Mouse (Mus musculus) heart, embryonic 13.5 days (tissue): Measurements from ENCODE around the gene Cpd. TPM values are rescaled to one million over a fixed set of nuclear protein-coding genes. Genes with fewer than 3 reads are reported as not detected.
A peak's percentile ranks its signal among the peaks of the same experiment; 100 is the strongest.

Source experiments
- ATAC-seq: fragments of 200-750 bp; cut with Nextera tagmentation; 2 replicates; pipeline ENCODE4 v1.8.0; 2017; ENCODE audit warnings: moderate TSS enrichment; ENCODE audit not compliant: insufficient number of reproducible peaks, low FRiP score, low TSS enrichment; ENCODE audit errors: extremely low read depth
- H3K27ac ChIP-seq: fragments of 300-500 bp; sonication (generic); replicated peaks from 2 replicates; pipeline ENCODE4 v1.5.1; 2015; ENCODE audit warnings: moderate library complexity, mild to moderate bottlenecking, inconsistent platforms
- H3K27me3 ChIP-seq: fragments of 300-500 bp; sonication (generic); replicated peaks from 2 replicates; pipeline ENCODE4 v1.6.1; 2015; ENCODE audit warnings: mild to moderate bottlenecking, inconsistent platforms
- H3K36me3 ChIP-seq: fragments of 300-500 bp; sonication (generic); 2 replicates; pipeline ENCODE4 v1.6.1; 2015; ENCODE audit warnings: mild to moderate bottlenecking, inconsistent platforms
- H3K4me1 ChIP-seq: fragments of 300-500 bp; sonication (generic); 2 replicates; pipeline ENCODE4 v1.6.1; 2015; ENCODE audit warnings: inconsistent platforms
- H3K4me2 ChIP-seq: fragments of 300-500 bp; sonication (generic); 2 replicates; pipeline ENCODE4 v1.6.1; 2015; ENCODE audit warnings: inconsistent platforms, mild to moderate bottlenecking, moderate library complexity
- H3K4me3 ChIP-seq: fragments of 300-500 bp; sonication (generic); 2 replicates; pipeline ENCODE4 v1.5.1; 2015; ENCODE audit warnings: moderate library complexity, mild to moderate bottlenecking, inconsistent platforms
- H3K9ac ChIP-seq: fragments of 300-500 bp; sonication (generic); 2 replicates; pipeline ENCODE4 v1.6.1; 2015; ENCODE audit warnings: inconsistent platforms, mild to moderate bottlenecking, moderate library complexity
- H3K9me3 ChIP-seq: fragments of 300-500 bp; sonication (generic); 2 replicates; pipeline ENCODE4 v1.6.1; 2016; ENCODE audit warnings: inconsistent platforms
- WGBS: fragments of 180-500 bp; shearing (Covaris S2); methylation state at CpG from one replicate; pipeline ENCODE4 v1.1.7; 2015; ENCODE audit warnings: mixed read lengths; 5-methylcytosine and 5-hydroxymethylcytosine counted together
- polyA plus RNA-seq: library from polyadenylated mRNA; unstranded; fragments of >200 nt; fragmentation: Nextera tagmentation; extraction: Ambion mirVana; gene quantifications from 2 replicates; pipeline ENCODE4 v1.2.1, GENCODE M21; 2015

Cpd gene
- polyA plus RNA-seq, 1 experiment from 2014 or later, result 10.8 TPM

DNA sequence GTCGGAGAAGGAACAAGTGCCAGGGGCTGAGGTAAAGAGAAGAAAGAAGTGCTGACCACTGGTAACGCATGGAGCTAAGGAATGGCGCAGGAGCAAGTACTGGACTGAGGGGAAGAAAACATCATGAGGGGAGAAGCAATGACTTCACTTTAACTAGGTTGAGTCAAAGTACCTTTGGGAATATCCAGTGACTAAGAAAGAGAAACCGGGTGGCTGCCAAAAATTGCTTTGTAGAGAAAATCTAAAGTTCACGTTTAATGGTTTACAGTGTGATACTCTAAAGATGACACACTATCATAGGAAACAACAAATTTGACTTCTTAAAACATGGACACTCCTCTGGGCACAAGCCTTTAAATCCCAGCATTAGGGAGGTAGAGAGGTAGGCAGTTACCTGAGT, 27.0 kb upstream of the Cpd start:
- 82% methylated on average over 5 of the region's 5 CpGs for WGBS
- no peak overlapping the region for H3K9ac ChIP-seq

DNA sequence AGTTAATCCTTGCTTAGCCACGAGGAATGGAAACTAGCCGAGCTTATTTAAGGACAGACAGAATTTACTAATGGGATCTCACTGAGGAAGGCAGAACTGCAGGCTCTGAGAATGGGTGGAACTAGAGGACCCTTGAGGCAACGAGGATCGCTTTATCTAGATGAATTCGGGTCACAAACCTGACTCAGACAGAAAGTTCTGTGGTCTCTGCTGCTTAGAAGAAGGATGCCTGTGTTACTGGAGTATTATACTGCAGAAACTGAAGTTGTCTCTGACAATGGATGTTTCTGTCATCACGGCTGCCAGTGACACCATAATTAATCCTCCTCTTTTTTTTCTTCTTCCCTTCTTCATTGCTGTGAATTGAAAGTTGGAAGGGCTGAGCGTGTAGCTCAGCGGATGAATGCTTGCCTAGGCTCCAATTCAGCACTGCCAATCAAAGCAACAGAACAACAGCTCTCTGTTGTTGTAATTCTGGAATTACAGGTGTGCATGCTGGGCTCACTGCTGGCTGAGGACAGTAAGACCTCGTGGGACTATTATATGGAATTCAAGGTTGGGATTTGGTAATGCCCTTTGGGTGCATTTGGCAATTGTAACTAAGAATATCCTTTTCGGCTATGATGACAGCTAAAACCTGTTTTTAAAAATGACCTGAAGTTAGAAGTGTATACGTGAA, 25.9 kb upstream of the Cpd start:
- no peaks in the 10 kb centered on the region for H3K9me3 ChIP-seq
- no peak overlapping the region for H3K4me3 ChIP-seq
- no peak overlapping the region for H3K27ac ChIP-seq
- H3K36me3 ChIP-seq, result no peaks in the 10 kb centered on the region
- 73% methylated on average over 11 of the region's 11 CpGs for WGBS
- H3K4me1 ChIP-seq, result no peaks in the 10 kb centered on the region; the same call in 1 of the 2 replicates
- no peak overlapping the region for H3K4me2 ChIP-seq
- ATAC-seq, result no peak
- no peak overlapping the region for H3K9ac ChIP-seq
- no peaks in the 10 kb centered on the region for H3K27me3 ChIP-seq

More for the DNA sequence above, 27.0 kb upstream of the Cpd start:
- Histone ChIP-seq H3K27me3 (no peaks in the 10 kb centered on the region), H3K27ac (no peak overlapping the region), H3K36me3 (no peaks in the 10 kb centered on the region), H3K4me1 (no peaks in the 10 kb centered on the region; the same call in 1 of the 2 replicates), H3K9me3 (no peaks in the 10 kb centered on the region), H3K4me3 (no peak overlapping the region), H3K4me2 (no peak overlapping the region)
- no peak for ATAC-seq

DNA sequence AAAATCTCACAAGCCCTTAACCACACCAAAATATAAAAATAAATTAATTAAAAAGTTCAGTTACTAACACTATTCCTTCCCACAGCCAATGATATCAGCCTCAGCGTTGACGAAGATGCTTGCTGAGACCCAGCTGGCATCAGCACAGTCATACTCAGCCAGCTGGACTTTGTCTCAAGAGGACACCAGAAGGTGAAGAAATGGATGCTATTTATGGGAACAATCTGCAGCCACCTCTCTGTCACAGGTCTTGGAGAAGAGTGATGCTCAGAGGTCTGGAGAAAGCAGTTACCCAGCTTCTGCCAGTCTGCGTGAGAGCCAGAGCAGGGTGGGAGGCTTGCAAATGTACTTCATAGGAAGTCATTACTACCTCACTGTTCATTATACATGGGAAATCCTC, 14.4 kb upstream of the Cpd start:
- WGBS, result 37% methylated on average over 3 of the region's 3 CpGs
- no peaks in the 10 kb centered on the region for H3K27me3 ChIP-seq
- H3K9me3 ChIP-seq, result no peaks in the 10 kb centered on the region
- no peak overlapping the region for H3K4me2 ChIP-seq
- H3K36me3 ChIP-seq, result no peaks in the 10 kb centered on the region
- no peak for ATAC-seq
- peak overlapping the region; percentile 48 for H3K27ac ChIP-seq
- H3K4me1 ChIP-seq, result peaks cover 42% of the 10 kb centered on the region
- no peak overlapping the region for H3K9ac ChIP-seq
- no peak overlapping the region for H3K4me3 ChIP-seq

DNA sequence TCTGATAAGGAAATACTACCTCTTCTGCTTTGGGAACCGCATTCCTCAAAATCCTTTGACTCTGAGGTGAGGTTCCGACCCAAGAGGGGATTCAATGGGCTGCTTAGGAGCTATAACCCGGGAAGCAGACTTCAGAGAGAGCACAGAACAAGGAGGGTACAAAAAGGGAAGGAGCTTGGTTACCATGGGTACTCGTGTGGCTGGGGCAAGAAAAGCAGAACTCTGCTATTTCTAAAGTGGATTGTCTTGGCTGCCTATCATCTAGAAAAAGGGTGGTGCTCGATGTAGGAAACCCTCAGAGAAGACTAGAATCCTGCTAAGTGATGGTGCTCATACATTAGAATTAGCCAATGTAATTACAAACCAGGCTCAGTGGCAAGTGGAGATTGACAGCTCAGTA, 12.4 kb upstream of the Cpd start:
- no peaks in the 10 kb centered on the region for H3K9me3 ChIP-seq
- H3K36me3 ChIP-seq, result no peaks in the 10 kb centered on the region
- no peak for ATAC-seq
- H3K4me1 ChIP-seq, result peaks cover 52% of the 10 kb centered on the region
- no peak overlapping the region for H3K9ac ChIP-seq
- peak overlapping the region; percentile 40 for H3K4me2 ChIP-seq
- no peaks in the 10 kb centered on the region for H3K27me3 ChIP-seq
- H3K4me3 ChIP-seq, result no peak overlapping the region
- H3K27ac ChIP-seq, result peak overlapping the region; percentile 72
- WGBS, result 33% methylated on average over 5 of the region's 5 CpGs

DNA sequence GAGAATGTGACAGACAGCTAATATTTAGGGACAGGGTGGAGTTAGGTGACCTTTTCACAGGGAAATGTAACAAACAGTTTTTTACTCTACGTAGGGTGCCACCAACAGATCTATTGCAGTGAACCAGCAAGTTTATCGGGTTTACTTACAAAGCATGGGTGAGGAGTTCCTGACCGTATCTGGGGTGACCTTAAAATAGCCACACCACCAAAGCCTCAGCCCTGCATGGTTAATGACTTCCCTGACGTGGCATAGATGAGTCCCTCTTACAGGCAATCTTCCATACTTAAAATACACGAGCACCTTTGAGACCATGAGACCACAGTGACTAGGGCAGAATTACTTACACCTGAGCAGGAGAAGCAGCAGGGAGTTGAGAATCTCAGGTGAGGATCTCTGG, 12.0 kb upstream of the Cpd start:
- no peaks in the 10 kb centered on the region for H3K27me3 ChIP-seq
- H3K9me3 ChIP-seq, result no peaks in the 10 kb centered on the region
- peak overlapping the region; percentile 40 for H3K4me2 ChIP-seq
- no peak overlapping the region for H3K9ac ChIP-seq
- peak overlapping the region; percentile 72 for H3K27ac ChIP-seq
- peaks cover 52% of the 10 kb centered on the region for H3K4me1 ChIP-seq
- H3K36me3 ChIP-seq, result no peaks in the 10 kb centered on the region
- ATAC-seq, result no peak; the same call in 1 of the 2 replicates
- WGBS, result 31% methylated on average over 5 of the region's 5 CpGs
- no peak overlapping the region for H3K4me3 ChIP-seq

DNA sequence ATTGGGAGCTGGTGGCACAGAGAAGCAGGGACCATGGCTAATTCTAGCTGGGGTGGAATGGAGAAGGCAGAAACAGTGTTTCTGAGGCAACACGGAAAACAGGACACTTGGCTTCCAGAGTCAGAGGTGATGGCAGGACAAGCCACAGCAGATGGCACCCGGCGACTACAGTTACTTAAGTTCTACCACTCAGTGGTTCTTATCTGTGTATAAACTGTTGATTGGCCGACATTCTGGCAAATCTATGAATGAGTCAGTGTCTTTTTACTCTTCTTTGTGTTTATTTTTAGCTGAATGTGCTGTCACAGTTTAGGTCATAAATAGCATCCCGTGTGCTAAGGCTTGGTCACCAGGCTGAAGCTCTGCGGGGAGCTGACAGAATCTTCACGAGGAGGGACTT, 10.3 kb upstream of the Cpd start:
- Histone ChIP-seq H3K27ac (peak overlapping the region; percentile 75), H3K27me3 (no peaks in the 10 kb centered on the region), H3K4me3 (no peak overlapping the region), H3K4me1 (peaks cover 52% of the 10 kb centered on the region), H3K9ac (no peak overlapping the region), H3K4me2 (no peak overlapping the region), H3K36me3 (no peaks in the 10 kb centered on the region), H3K9me3 (no peaks in the 10 kb centered on the region)
- no peak for ATAC-seq
- 26% methylated on average over 7 of the region's 7 CpGs for whole genome bisulfite sequencing

DNA sequence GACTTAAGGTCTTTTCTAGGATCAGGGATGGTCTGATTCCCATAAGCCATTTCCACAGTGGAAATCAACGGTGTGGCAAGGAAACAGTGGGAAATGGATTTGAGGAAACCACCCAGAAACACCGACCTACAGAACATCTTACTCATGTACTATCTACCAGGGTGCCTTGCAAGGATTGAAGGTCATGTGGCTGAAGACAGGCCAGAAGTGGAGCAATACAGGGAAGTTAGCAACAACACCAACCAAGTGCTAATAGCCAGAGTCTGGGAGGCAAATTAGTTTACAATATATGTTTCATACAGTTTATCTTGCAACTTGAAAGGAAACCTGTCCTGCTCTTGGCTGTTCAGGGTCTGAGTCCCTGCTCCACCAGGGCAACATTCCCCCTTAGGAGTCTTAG, 9.8 kb upstream of the Cpd start:
- Histone ChIP-seq H3K36me3 (no peaks in the 10 kb centered on the region), H3K27ac (peak overlapping the region; percentile 75), H3K4me1 (peaks cover 51% of the 10 kb centered on the region), H3K4me2 (no peak overlapping the region), H3K9ac (no peak overlapping the region), H3K4me3 (no peak overlapping the region), H3K9me3 (no peaks in the 10 kb centered on the region), H3K27me3 (no peaks in the 10 kb centered on the region)
- no peak for ATAC-seq
- WGBS, result 74% methylated on average over 2 of the region's 2 CpGs

DNA sequence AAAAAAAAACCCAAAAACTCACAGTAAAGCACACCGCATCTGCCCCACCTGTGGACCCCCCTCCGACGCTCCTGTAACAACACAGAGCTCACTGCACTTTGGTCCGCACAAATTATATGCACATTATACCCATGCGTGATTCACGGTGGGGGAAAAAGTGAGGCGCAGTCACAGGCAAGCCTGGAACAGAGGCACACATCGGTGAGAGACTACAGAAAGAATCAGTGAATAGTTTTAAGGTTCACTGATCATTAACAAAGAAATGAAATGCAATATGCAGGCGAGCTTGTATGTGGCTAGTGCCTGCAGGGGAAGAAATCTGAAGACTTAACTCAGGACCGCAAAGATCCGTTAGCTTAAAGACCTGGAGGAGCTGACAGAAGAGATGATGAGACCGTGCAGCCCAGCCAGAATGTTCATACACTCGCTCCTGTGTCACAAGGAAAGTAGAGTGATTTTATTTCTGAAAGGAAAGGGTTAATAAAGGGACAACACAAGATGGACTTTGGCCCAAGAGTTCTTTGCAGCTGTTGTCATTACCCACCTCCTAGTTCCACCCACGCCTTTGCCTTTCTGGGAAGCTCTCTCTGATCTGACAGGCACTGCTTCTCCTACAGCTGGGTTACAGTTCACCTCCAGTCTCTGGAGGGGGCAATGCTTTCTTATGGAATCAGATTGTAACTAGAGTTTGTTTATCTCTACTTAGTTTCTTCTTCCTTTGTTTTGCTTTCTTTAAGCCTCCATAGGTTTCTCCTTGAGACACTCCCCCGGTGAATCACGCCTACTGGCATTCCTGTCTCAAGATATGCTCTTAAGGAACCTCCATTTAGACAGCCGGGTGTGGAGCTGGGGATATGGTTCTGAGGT, 7.9 kb upstream of the Cpd start:
- Histone ChIP-seq H3K4me1 (peaks cover 36% of the 10 kb centered on the region), H3K4me3 (no peak overlapping the region), H3K4me2 (0 out of 2 replicates have a peak overlapping the region, but pooled peaks have one; percentile 3), H3K36me3 (no peaks in the 10 kb centered on the region), H3K27ac (peak overlapping the region; percentile 41), H3K9me3 (no peaks in the 10 kb centered on the region), H3K27me3 (no peaks in the 10 kb centered on the region), H3K9ac (no peak overlapping the region)
- WGBS, result 63% methylated on average over 17 of the region's 17 CpGs
- ATAC-seq, result no peak

DNA sequence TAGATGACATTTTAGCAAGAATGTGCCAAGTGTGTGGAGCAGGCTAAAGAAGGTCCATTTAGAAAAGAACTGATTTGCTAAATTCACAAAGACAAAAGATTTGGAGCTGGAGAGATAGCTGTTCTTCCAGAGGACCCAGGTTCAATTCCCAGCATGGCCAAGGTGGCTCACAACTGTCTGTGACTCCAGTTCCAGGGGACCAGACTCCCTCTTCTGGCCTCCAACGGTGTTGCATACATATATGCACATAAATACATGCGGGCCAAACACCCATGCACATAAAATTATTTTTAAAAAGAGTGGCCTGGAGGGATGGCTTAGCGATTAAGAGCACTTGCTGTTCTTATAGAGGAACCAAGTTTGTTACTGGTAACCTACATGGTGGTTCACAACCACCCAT, 4.7 kb upstream of the Cpd start:
- H3K4me1 ChIP-seq, result peaks cover 18% of the 10 kb centered on the region
- WGBS, result 65% methylated on average over 3 of the region's 3 CpGs
- no peak overlapping the region for H3K4me2 ChIP-seq
- no peak overlapping the region for H3K4me3 ChIP-seq
- no peaks in the 10 kb centered on the region for H3K27me3 ChIP-seq
- no peaks in the 10 kb centered on the region for H3K9me3 ChIP-seq
- no peak overlapping the region for H3K27ac ChIP-seq
- no peaks in the 10 kb centered on the region for H3K36me3 ChIP-seq
- ATAC-seq, result no peak
- no peak overlapping the region for H3K9ac ChIP-seq

DNA sequence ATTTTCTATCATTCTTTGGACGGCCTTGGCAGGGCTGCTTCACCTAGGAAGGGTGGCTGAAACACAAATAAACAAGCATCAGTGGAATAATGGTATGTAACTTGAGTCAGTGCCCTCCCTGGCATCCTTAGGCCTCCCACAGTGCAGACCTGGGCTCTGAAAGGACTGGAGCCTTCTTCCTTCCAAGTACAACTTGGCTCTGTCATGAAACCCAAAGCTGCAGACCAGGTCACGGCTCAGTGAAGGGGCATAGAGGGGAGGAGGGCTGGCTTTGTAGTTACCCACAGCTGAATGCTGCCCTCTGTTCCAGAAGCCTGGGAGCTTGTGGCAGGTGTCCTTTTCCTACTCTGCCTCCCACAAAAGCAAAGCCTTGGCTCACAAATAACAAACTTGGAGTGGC, 2.8 kb upstream of the Cpd start:
- no peak for ATAC-seq
- no peak overlapping the region for H3K9ac ChIP-seq
- no peak overlapping the region for H3K4me2 ChIP-seq
- peaks cover 24% of the 10 kb centered on the region for H3K4me1 ChIP-seq
- H3K27me3 ChIP-seq, result no peaks in the 10 kb centered on the region
- no peaks in the 10 kb centered on the region for H3K9me3 ChIP-seq
- no peak overlapping the region for H3K4me3 ChIP-seq
- no peaks in the 10 kb centered on the region for H3K36me3 ChIP-seq
- WGBS, result 32% methylated on average over 2 of the region's 2 CpGs
- H3K27ac ChIP-seq, result no peak overlapping the region

DNA sequence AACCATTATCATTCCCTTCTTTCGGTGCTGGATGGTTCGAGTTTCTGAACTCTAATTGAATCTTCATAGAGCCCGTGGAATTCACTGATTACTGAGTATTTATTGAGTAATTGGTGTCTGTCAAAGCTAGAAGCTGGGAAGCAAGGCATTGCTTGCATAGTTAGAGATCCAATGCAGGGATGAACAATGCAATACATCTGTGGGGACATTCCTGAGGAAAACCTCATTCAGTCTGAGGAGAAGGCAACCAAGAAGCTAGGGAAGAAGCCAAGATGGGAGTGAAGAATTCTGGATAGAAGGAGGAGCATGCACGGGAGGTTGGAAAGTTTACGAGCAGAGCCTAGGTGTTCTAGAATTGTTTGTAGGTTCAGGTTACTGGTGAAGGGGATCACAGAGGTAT, 1.3 kb upstream of the Cpd start:
- no peak overlapping the region for H3K4me3 ChIP-seq
- no peaks in the 10 kb centered on the region for H3K27me3 ChIP-seq
- H3K9ac ChIP-seq, result no peak overlapping the region
- no peak for ATAC-seq
- no peaks in the 10 kb centered on the region for H3K9me3 ChIP-seq
- H3K36me3 ChIP-seq, result no peaks in the 10 kb centered on the region
- 71% methylated on average over 5 of the region's 5 CpGs for WGBS
- peaks cover 33% of the 10 kb centered on the region for H3K4me1 ChIP-seq
- H3K27ac ChIP-seq, result no peak overlapping the region
- H3K4me2 ChIP-seq, result no peak overlapping the region
